Mouse (Mus musculus): ENCODE data around the gene 4430402I18Rik. TPM values are rescaled to one million over a fixed set of nuclear protein-coding genes. Genes with fewer than 3 reads are reported as not detected.
"Not testable (repeated sequence)": the region's sequence is repeated elsewhere in the genome, so short reads cannot be mapped to it uniquely, and the experiment has no call there.

Gene 4430402I18Rik
- polyA plus RNA-seq, 1 experiment from 2014 or later: 0.35 TPM

GRCm38 (mm10) chr19:29008069-29008706 lies 40.6 kb upstream of the 4430402I18Rik start:
- Histone ChIP-seq H3K36me3 (replicated peaks; ENCODE audit: control insufficient read depth, insufficient read depth, low read depth, low read length) (no peaks in the 10 kb centered on the region), H3K9ac (replicated peaks; ENCODE audit: low read length) (no peak overlapping the region)

GRCm38 (mm10) chr19:29000321-29000720 lies 32.7 kb upstream of the 4430402I18Rik start:
- not testable (repeated sequence) for H3K9me3 ChIP-seq (replicated peaks; ENCODE audit: control insufficient read depth, low read length); H3K4me1 ChIP-seq (ENCODE audit: control insufficient read depth, insufficient read depth, low read length); DNase-seq (ENCODE audit: low spot score); H3K4me3 ChIP-seq (ENCODE audit: low read depth, low read length); H3K9ac ChIP-seq (replicated peaks; ENCODE audit: low read length); H3K4me2 ChIP-seq (ENCODE audit: low read depth, low read length); H3K36me3 ChIP-seq (replicated peaks; ENCODE audit: control insufficient read depth, insufficient read depth, low read depth, low read length); H3K27me3 ChIP-seq (ENCODE audit: control insufficient read depth, insufficient read depth, low read length); H3K27ac ChIP-seq (replicated peaks; ENCODE audit: low read depth, low read length); ATAC-seq (replicated peaks; ENCODE audit: insufficient number of reproducible peaks, low FRiP score, low TSS enrichment, low read depth)
- WGBS: 97% methylated on average over 16 of the region's 16 CpGs

More at GRCm38 (mm10) chr19:29008069-29008706, 40.6 kb upstream of the 4430402I18Rik start:
- Histone ChIP-seq H3K4me3 (ENCODE audit: low read depth, low read length) (no peak overlapping the region), H3K9me3 (replicated peaks; ENCODE audit: control insufficient read depth, low read length) (no peaks in the 10 kb centered on the region), H3K4me1 (ENCODE audit: control insufficient read depth, insufficient read depth, low read length) (no peaks in the 10 kb centered on the region), H3K4me2 (ENCODE audit: low read depth, low read length) (no peak overlapping the region), H3K27me3 (ENCODE audit: control insufficient read depth, insufficient read depth, low read length) (no peaks in the 10 kb centered on the region), H3K27ac (replicated peaks; ENCODE audit: low read depth, low read length) (no peak overlapping the region)
- no peak for ATAC-seq (replicated peaks; ENCODE audit: insufficient number of reproducible peaks, low FRiP score, low TSS enrichment, low read depth)
- WGBS: 84% methylated on average over 3 of the region's 3 CpGs
- no peak for DNase-seq (ENCODE audit: low spot score)

- WGBS: 91% methylated on average over 4 of the region's 4 CpGs
- H3K9ac ChIP-seq (replicated peaks; ENCODE audit: low read length): no peak overlapping the region
- no peak overlapping the region for H3K4me3 ChIP-seq (ENCODE audit: low read depth, low read length)
- H3K36me3 ChIP-seq (replicated peaks; ENCODE audit: control insufficient read depth, insufficient read depth, low read depth, low read length): no peaks in the 10 kb centered on the region; the same call in 1 of the 2 replicates
- no peaks in the 10 kb centered on the region for H3K9me3 ChIP-seq (replicated peaks; ENCODE audit: control insufficient read depth, low read length)
- H3K27ac ChIP-seq (replicated peaks; ENCODE audit: low read depth, low read length): no peak overlapping the region
- no peak for DNase-seq (ENCODE audit: low spot score)
- no peaks in the 10 kb centered on the region for H3K4me1 ChIP-seq (ENCODE audit: control insufficient read depth, insufficient read depth, low read length)
- no peak for ATAC-seq (replicated peaks; ENCODE audit: insufficient number of reproducible peaks, low FRiP score, low TSS enrichment, low read depth)
- H3K4me2 ChIP-seq (ENCODE audit: low read depth, low read length): no peak overlapping the region
- H3K27me3 ChIP-seq (ENCODE audit: control insufficient read depth, insufficient read depth, low read length): no peaks in the 10 kb centered on the region
Measured at GRCm38 (mm10) chr19:28997976-28998630, 30.5 kb upstream of the 4430402I18Rik start.

- no peak for ATAC-seq (replicated peaks; ENCODE audit: insufficient number of reproducible peaks, low FRiP score, low TSS enrichment, low read depth)
- Histone ChIP-seq H3K36me3 (replicated peaks; ENCODE audit: control insufficient read depth, insufficient read depth, low read depth, low read length) (no peaks in the 10 kb centered on the region; the same call in 1 of the 2 replicates), H3K9me3 (replicated peaks; ENCODE audit: control insufficient read depth, low read length) (no peaks in the 10 kb centered on the region), H3K9ac (replicated peaks; ENCODE audit: low read length) (no peak overlapping the region), H3K4me3 (ENCODE audit: low read depth, low read length) (no peak overlapping the region), H3K4me2 (ENCODE audit: low read depth, low read length) (no peak overlapping the region), H3K27me3 (ENCODE audit: control insufficient read depth, insufficient read depth, low read length) (no peaks in the 10 kb centered on the region), H3K27ac (replicated peaks; ENCODE audit: low read depth, low read length) (no peak overlapping the region), H3K4me1 (ENCODE audit: control insufficient read depth, insufficient read depth, low read length) (no peaks in the 10 kb centered on the region)
- WGBS: 90% methylated on average over 5 of the region's 5 CpGs
- no peak for DNase-seq (ENCODE audit: low spot score)
Measured at GRCm38 (mm10) chr19:28995366-28995765, 27.8 kb upstream of the 4430402I18Rik start.

- no peaks in the 10 kb centered on the region for H3K4me1 ChIP-seq (ENCODE audit: control insufficient read depth, insufficient read depth, low read length)
- no peaks in the 10 kb centered on the region; the same call in 1 of the 2 replicates for H3K36me3 ChIP-seq (replicated peaks; ENCODE audit: control insufficient read depth, insufficient read depth, low read depth, low read length)
- no peaks in the 10 kb centered on the region for H3K9me3 ChIP-seq (replicated peaks; ENCODE audit: control insufficient read depth, low read length)
- DNase-seq (ENCODE audit: low spot score): no peak
- no peak overlapping the region for H3K4me3 ChIP-seq (ENCODE audit: low read depth, low read length)
- 89% methylated on average over 7 of the region's 7 CpGs for WGBS
- no peak for ATAC-seq (replicated peaks; ENCODE audit: insufficient number of reproducible peaks, low FRiP score, low TSS enrichment, low read depth)
- no peaks in the 10 kb centered on the region for H3K27me3 ChIP-seq (ENCODE audit: control insufficient read depth, insufficient read depth, low read length)
- H3K9ac ChIP-seq (replicated peaks; ENCODE audit: low read length): no peak overlapping the region
- H3K4me2 ChIP-seq (ENCODE audit: low read depth, low read length): no peak overlapping the region
- H3K27ac ChIP-seq (replicated peaks; ENCODE audit: low read depth, low read length): no peak overlapping the region
Measured at GRCm38 (mm10) chr19:28994870-28995269, 27.3 kb upstream of the 4430402I18Rik start.

- no peaks in the 10 kb centered on the region for H3K27me3 ChIP-seq (ENCODE audit: control insufficient read depth, insufficient read depth, low read length)
- H3K9me3 ChIP-seq (replicated peaks; ENCODE audit: control insufficient read depth, low read length): no peaks in the 10 kb centered on the region
- peak overlapping the region; percentile 92 for H3K4me3 ChIP-seq (ENCODE audit: low read depth, low read length)
- ATAC-seq (replicated peaks; ENCODE audit: insufficient number of reproducible peaks, low FRiP score, low TSS enrichment, low read depth) (no peak), DNase-seq (ENCODE audit: low spot score) (no peak)
- H3K36me3 ChIP-seq (replicated peaks; ENCODE audit: control insufficient read depth, insufficient read depth, low read depth, low read length): no peaks in the 10 kb centered on the region; the same call in 1 of the 2 replicates
- 64% methylated on average over 5 of the region's 5 CpGs for WGBS
- no peaks in the 10 kb centered on the region for H3K4me1 ChIP-seq (ENCODE audit: control insufficient read depth, insufficient read depth, low read length)
- H3K27ac ChIP-seq (replicated peaks; ENCODE audit: low read depth, low read length): no peak overlapping the region
- peak overlapping the region; percentile 73 for H3K4me2 ChIP-seq (ENCODE audit: low read depth, low read length)
- H3K9ac ChIP-seq (replicated peaks; ENCODE audit: low read length): peak overlapping the region; percentile 90; the same call in 1 of the 2 replicates
Measured at GRCm38 (mm10) chr19:28991391-28991790, 23.8 kb upstream of the 4430402I18Rik start.

- H3K9me3 ChIP-seq (replicated peaks; ENCODE audit: control insufficient read depth, low read length): no peaks in the 10 kb centered on the region
- H3K4me1 ChIP-seq (ENCODE audit: control insufficient read depth, insufficient read depth, low read length): no peaks in the 10 kb centered on the region
- peak overlapping the region; percentile 90 for H3K9ac ChIP-seq (replicated peaks; ENCODE audit: low read length)
- H3K36me3 ChIP-seq (replicated peaks; ENCODE audit: control insufficient read depth, insufficient read depth, low read depth, low read length): no peaks in the 10 kb centered on the region; the same call in 1 of the 2 replicates
- 2% methylated on average over 34 of the region's 41 CpGs for WGBS
- ATAC-seq (replicated peaks; ENCODE audit: insufficient number of reproducible peaks, low FRiP score, low TSS enrichment, low read depth): peak; percentile 79
- peak overlapping the region; percentile 92 for H3K4me3 ChIP-seq (ENCODE audit: low read depth, low read length)
- H3K4me2 ChIP-seq (ENCODE audit: low read depth, low read length): peak overlapping the region; percentile 73
- H3K27ac ChIP-seq (replicated peaks; ENCODE audit: low read depth, low read length): peak overlapping the region; percentile 73
- no peaks in the 10 kb centered on the region for H3K27me3 ChIP-seq (ENCODE audit: control insufficient read depth, insufficient read depth, low read length)
- DNase-seq (ENCODE audit: low spot score): peak; percentile 42
Measured at GRCm38 (mm10) chr19:28990590-28991221, 23.1 kb upstream of the 4430402I18Rik start.

GRCm38 (mm10) chr19:28990194-28990589 lies 22.6 kb upstream of the 4430402I18Rik start, which contains the start of gene Cdc37l1:
TSS of gene Cdc37l1 (plus strand) at chr19:28990352.
- no peaks in the 10 kb centered on the region for H3K36me3 ChIP-seq (replicated peaks; ENCODE audit: control insufficient read depth, insufficient read depth, low read depth, low read length)
- H3K27me3 ChIP-seq (ENCODE audit: control insufficient read depth, insufficient read depth, low read length): no peaks in the 10 kb centered on the region
- DNase-seq (ENCODE audit: low spot score) (peak; percentile 98), ATAC-seq (replicated peaks; ENCODE audit: insufficient number of reproducible peaks, low FRiP score, low TSS enrichment, low read depth) (peak; percentile 98)
- H3K4me2 ChIP-seq (ENCODE audit: low read depth, low read length): peak within 1 kb of the TSS; percentile 73
- WGBS: 0% methylated on average over 37 of the region's 37 CpGs
- H3K4me1 ChIP-seq (ENCODE audit: control insufficient read depth, insufficient read depth, low read length): no peaks in the 10 kb centered on the region
- H3K27ac ChIP-seq (replicated peaks; ENCODE audit: low read depth, low read length): peak within 1 kb of the TSS; percentile 73
- peak within 1 kb of the TSS; percentile 92 for H3K4me3 ChIP-seq (ENCODE audit: low read depth, low read length)
- H3K9ac ChIP-seq (replicated peaks; ENCODE audit: low read length): peak within 1 kb of the TSS; percentile 90
- H3K9me3 ChIP-seq (replicated peaks; ENCODE audit: control insufficient read depth, low read length): no peaks in the 10 kb centered on the region

Data from embryonic facial prominence, embryonic 11.5 days (tissue).